26 mouse cellular contexts compared by ENCODE assay signal in the genomic region with DNA sequence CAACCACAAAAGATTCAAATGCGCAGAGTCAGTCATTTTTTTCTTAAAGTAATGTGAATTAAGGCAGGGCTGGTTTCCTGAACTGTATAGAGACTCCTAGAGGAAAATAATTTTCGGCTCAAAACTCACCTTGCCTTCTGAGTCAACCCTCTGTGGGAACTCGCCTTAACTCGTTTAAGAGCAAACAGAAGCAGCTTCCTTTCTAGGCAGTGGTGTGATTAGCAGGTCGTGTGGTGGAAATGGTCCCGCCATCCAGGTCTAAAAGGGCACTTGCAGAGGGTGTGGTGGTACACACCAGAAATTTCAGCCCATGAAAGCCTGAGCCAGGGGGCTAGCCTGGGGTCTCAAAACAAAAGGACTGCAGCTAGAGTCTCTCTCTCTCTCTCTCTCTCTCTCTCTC. TPM values are rescaled to one million over a fixed set of nuclear protein-coding genes. Genes with fewer than 3 reads are reported as not detected.
"Had no signal": no experiment of that assay in that cellular context is flagged by ENCODE, and none has a peak within 500 bp of the region (broad histone marks: within the 10 kb centered on the region; RNA-seq: fewer than 3 reads in every experiment).

No protein-coding gene starts in this region.

- ATAC-seq: hindbrain, embryonic 16.5 days; inflammation-experienced regulatory T-cells, adult 6 months; intestine, embryonic 15.5 days; intestine, postnatal 0 days had no signal

- H3K27me3 ChIP-seq: heart, embryonic 13.5 days; heart, embryonic 15.5 days; hindbrain, embryonic 12.5 days; intestine, embryonic 15.5 days; limb, embryonic 12.5 days had no signal

- H3K4me2 ChIP-seq: heart, embryonic 11.5 days; heart, embryonic 13.5 days; heart, embryonic 15.5 days; hindbrain, embryonic 12.5 days; hindbrain, embryonic 14.5 days; intestine, embryonic 15.5 days; limb, embryonic 12.5 days; liver, embryonic 11.5 days had no signal

- H3K9ac ChIP-seq: heart, embryonic 13.5 days; heart, embryonic 15.5 days; hindbrain, embryonic 12.5 days; hindbrain, embryonic 14.5 days; intestine, embryonic 15.5 days; limb, embryonic 12.5 days had no signal

- H3K4me3 ChIP-seq: heart, adult 2 months; heart, embryonic 13.5 days; heart, embryonic 15.5 days; hindbrain, embryonic 10.5 days; hindbrain, embryonic 12.5 days; intestine, embryonic 15.5 days; layer of hippocampus, adult 2 months; left cerebral cortex, adult 2 months; limb, embryonic 10.5 days; limb, embryonic 12.5 days had no signal

- H3K36me3 ChIP-seq: heart, embryonic 13.5 days; heart, embryonic 15.5 days; hindbrain, embryonic 10.5 days; hindbrain, embryonic 12.5 days; intestine, embryonic 15.5 days; limb, embryonic 10.5 days; limb, embryonic 12.5 days had no signal

- H3K9me3 ChIP-seq: heart, embryonic 13.5 days; heart, embryonic 15.5 days; hindbrain, embryonic 10.5 days; hindbrain, embryonic 12.5 days; intestine, embryonic 15.5 days; limb, embryonic 10.5 days; limb, embryonic 12.5 days had no signal

- H3K27ac ChIP-seq: heart, adult 2 months; heart, embryonic 13.5 days; heart, embryonic 15.5 days; hindbrain, embryonic 10.5 days; hindbrain, embryonic 12.5 days; hindbrain, embryonic 14.5 days; intestine, embryonic 15.5 days; layer of hippocampus, adult 2 months; left cerebral cortex, adult 2 months; limb, embryonic 10.5 days; limb, embryonic 12.5 days had no signal

- DNase-seq: gastrocnemius, postnatal 14 days; heart, adult 2 months; heart, postnatal 14 days; heart, postnatal 4 days; kidney, adult 18-20 months; kidney, adult 8-10 months; kidney, postnatal 10 days; kidney, postnatal 25 days; kidney, postnatal 4 days; liver had no signal

- H3K4me1 ChIP-seq: heart, embryonic 13.5 days; heart, embryonic 15.5 days; intestine, embryonic 15.5 days; limb, embryonic 10.5 days; limb, embryonic 12.5 days had no signal

RNA-seq across cellular contexts. Expression of gene Il33, which starts 32.1 kb away (rescaled TPM):
- total RNA-seq: granulocyte monocyte progenitor cell, adult 5-6 weeks had no signal
